Mouse (Mus musculus): ENCODE results near the gene Gm10639.
"Not testable (repeated sequence)": the region's sequence is repeated elsewhere in the genome, so short reads cannot be mapped to it uniquely, and the experiment has no call there.

Gene Gm10639

DNA sequence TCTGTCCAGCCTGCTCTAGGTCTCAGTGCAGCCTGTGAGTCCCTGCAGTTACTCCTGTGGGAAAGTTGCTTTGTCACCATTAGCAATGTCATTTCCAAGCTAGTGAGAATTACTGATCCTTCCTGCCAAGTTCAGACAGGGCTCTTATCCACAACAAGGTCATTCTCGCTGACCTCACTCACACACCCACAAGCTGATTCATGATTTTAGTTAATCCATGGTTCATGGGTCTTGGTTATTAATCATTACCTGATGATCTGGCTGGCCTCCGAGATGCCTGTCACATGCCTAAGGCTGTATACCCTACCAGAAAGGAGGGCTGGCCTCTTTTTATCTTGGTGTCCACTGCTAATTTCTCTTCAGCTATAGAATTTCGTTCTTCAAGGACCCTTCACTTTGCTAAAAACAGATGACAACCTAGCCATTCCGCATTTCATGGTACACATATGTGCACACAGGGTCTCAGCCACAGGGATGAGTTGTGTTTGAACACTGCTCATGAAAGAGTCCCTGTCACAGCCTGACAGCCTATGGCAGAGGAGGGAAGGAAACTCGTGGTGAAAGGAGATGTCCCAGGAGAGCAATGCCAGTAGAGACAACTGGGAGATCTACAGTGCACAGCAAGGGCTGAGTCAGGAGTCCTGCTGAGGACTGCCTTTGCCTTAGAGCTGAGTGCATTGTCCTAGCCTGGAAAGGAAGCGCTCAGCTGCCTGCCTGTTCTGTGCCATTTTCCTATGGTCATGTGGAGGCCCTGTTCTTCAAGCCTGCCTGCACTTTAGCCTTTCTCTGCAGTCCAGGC is 58.7 kb downstream of the Gm10639 start:
- CTCF ChIA-PET: not testable (repeated sequence)

DNA sequence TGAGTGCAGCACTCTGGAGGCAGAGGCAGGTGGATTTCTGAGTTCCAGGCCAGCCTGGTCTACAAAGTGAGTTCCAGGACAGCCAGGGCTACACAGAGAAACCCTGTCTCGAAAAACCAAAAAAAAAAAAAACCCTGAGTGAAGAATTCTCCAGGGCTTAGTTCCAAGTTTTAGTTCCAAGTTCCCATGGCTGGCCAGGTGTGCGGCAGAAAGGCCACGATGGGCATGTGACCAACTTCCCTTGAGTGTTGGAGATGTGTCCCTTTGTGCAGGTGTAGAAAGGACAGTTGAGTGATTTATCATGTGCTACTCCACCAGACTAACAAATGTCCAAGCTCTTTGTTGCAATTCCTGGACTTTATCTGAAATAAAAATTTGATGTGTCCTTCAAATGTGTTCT is 59.4 kb downstream of the Gm10639 start:
- CTCF ChIA-PET: interaction anchor here (0.7 kb wide), 1 partner anchor 425 kb away, joined by 16 read pairs; no protein-coding TSS in a partner anchor

DNA sequence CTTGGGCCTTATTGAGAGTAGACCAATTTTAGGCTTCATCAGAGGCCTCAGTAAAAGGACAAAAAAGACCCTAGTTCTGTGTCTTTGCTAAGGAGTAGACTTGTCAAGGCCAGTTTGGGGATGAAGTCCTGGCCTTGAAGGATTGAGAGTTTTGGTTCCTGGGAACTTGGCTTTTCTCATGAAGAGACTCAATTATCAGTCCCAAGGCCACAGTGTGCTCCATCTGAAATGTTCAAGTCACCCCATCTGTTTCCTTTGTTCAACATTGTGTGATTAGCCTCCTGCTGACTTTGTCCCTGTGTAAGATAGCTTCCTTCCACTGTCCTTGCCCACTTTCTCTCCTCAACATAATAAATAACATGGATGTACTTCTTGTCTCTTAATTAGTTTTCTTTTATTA is 60.3 kb downstream of the Gm10639 start:
- CTCF ChIA-PET: not testable (repeated sequence)

DNA sequence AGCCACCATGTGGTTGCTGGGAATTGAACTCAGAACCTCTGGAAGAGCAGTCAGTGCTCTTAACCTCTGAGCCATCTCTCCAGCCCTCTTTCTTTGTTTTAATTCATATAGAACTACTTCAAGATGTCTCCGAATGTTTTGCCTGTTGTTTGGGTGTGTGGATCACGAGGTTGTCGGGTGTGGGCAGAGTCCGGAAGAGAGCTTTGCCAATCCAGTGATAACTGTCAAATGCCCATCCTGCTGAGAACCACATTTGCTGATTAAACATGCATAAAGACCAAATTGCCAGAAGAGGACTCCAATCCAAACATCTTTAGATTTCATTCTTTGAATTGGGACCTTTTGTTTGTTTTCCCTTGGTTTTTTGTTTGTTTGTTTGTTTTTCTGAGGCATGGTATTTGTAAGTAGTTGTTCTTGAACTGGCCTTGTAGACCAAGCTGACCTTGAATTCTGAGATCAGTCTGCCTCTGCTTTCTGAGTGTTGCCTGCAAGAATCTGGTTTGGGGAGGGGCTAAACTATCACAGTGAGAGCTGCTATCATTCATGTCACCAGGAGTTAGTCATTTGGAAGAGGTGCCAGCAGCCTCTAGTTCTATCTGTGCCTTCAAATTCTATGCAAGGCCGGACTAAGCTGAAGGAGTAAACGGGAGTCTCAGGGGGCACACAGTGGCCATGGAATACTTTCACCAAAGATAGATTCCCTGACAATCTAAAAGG is 61.9 kb downstream of the Gm10639 start:
- CTCF ChIA-PET: interaction anchor here (0.7 kb wide), 1 partner anchor 840 kb away, joined by 7 read pairs; no protein-coding TSS in a partner anchor

Data from spleen, embryonic (tissue).